1 mouse cellular context compared by ENCODE assay signal in the genomic region with DNA sequence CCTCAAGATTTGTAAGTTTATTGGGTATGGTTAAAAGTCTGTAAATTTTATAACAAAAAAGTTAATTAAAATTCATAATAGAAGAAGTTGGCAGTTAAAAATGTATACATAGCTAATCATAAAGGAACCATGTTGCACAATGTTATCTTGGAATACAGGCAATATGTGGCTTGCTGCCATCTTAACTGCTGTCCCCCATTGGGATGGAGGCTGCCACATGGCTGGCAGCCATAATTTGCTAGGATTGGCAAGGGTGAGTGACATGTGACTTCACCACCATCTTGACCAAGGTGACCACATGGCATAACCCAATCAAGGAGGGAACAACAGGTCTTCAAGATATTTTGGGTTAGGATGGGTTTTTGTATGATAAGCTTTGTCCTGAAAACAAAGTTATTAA.
A peak's percentile ranks its signal among the peaks of the same experiment; 100 is the strongest.
TF ChIP-seq lines count a peak whose summit lies in the region.

No protein-coding gene starts in this region.

TF ChIP-seq in MEL, 35 proteins besides CTCF, POLR2A, EP300 and RAD21 (continued from another document):
- TF ChIP-seq NELFE (IDR thresholded peaks at IDR 0.05; ENCODE audit: low read depth, low read length) = no peak
- TF ChIP-seq GATA1 (IDR thresholded peaks at IDR 0.05; ENCODE audit: low read depth, low read length) = peak; percentile 82
- no peak for TF ChIP-seq HCFC1 (IDR thresholded peaks at IDR 0.05; ENCODE audit: low read depth, low read length)
- no peak for TF ChIP-seq ZMIZ1 (IDR thresholded peaks at IDR 0.05; ENCODE audit: low read depth, low read length)
- no peak for TF ChIP-seq CHD2 (IDR thresholded peaks at IDR 0.05; ENCODE audit: low read length)
- no peak for TF ChIP-seq POLR2AphosphoS5 (IDR thresholded peaks at IDR 0.05; ENCODE audit: borderline replicate concordance, low read depth, low read length)
- TF ChIP-seq JUND (IDR thresholded peaks at IDR 0.05; ENCODE audit: low read depth, low read length) = no peak
- TF ChIP-seq TCF12 (IDR thresholded peaks at IDR 0.05; ENCODE audit: low read depth, low read length) = peak; percentile 89
- no peak for TF ChIP-seq E2F4 (IDR thresholded peaks at IDR 0.05; ENCODE audit: borderline replicate concordance, low read depth, low read length)
- no peak for TF ChIP-seq MEF2A (IDR thresholded peaks at IDR 0.05; ENCODE audit: extremely low read depth, insufficient replicate concordance, low read depth, low read length, poor library complexity, severe bottlenecking)
- peak; percentile 47; the same call in 1 of the 2 replicates for TF ChIP-seq MAFK (IDR thresholded peaks at IDR 0.05; ENCODE audit: borderline replicate concordance, low read depth, low read length)
- TF ChIP-seq CHD1 (IDR thresholded peaks at IDR 0.05; ENCODE audit: low read depth, low read length) = no peak; the same call in 1 of the 2 replicates
- peak; percentile 91 for TF ChIP-seq MAX (IDR thresholded peaks at IDR 0.05; ENCODE audit: low read length)
- no peak for TF ChIP-seq POLR2AphosphoS2 (IDR thresholded peaks at IDR 0.05; ENCODE audit: low read length)
- TF ChIP-seq ZC3H11A (IDR thresholded peaks at IDR 0.05; ENCODE audit: low read depth, low read length) = no peak
- no peak for TF ChIP-seq NRF1 (IDR thresholded peaks at IDR 0.05; ENCODE audit: insufficient read depth, low read depth, low read length, poor library complexity, severe bottlenecking)
- no peak for TF ChIP-seq ELF1 (IDR thresholded peaks at IDR 0.05; ENCODE audit: low read depth, low read length)
- TF ChIP-seq MYB (IDR thresholded peaks at IDR 0.05; ENCODE audit: low read depth, low read length) = peak; percentile 84
- TF ChIP-seq SMC3 (IDR thresholded peaks at IDR 0.05; ENCODE audit: low read depth, low read length) = no peak
- TF ChIP-seq TAL1 (IDR thresholded peaks at IDR 0.05; ENCODE audit: low read length) = peak; percentile 73
TF ChIP-seq in MEL: peak in this region for 15.
